Mouse (Mus musculus) skeletal muscle tissue, adult 2 months (tissue): Measurements from ENCODE around the gene Asrgl1.
"Not testable (repeated sequence)": the region's sequence is repeated elsewhere in the genome, so short reads cannot be mapped to it uniquely, and the experiment has no call there.

ENCODE experiments used
- DNase-seq: peaks from one replicate; pipeline ENCODE4 v3.0.0-alpha.2; 2012; ENCODE audit warnings: low read depth, low spot score

The Asrgl1 gene

DNA sequence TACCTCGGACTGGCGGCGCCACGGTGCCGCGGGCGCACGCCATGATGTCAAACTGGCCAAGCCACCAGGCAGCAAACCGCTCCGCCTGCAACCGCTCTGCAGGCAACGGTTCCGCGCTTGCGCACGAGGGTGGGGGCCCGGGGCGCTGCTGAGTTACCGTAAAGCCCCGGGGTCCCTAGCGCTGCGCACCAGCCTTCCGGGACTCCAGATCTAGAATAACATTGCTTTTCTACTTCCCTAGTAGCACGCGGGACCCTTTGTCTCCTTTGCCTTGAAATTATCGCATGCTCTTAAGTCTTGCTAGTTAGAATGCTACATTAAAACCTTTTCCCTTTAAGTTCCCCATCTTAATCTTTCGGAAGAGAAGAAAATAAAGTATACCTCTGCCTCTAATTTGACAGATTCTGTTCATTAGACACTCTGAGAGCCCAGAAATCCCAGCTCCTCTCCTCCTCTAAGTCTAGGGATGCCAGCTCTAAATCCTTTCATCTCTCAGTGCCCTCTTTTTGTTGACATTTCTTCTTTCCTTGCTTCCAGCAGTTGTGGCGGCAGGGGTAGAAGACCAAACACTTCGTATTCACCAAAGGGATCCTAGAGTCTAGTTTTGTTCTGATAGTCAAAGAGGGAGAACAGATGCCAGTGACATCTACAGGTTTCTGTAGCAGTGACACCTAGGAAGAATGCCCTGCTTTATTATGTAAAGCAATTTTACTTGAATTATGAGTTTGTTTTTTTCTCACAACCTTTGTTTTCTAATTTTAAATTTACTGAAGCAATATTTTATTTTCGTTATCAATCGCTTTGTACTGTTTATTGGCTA, at the start of gene Asrgl1:
Gene Asrgl1 (minus strand): TSS at position 125 of the 820 bp plus-strand sequence.
- DNase-seq: peak; percentile 85

DNA sequence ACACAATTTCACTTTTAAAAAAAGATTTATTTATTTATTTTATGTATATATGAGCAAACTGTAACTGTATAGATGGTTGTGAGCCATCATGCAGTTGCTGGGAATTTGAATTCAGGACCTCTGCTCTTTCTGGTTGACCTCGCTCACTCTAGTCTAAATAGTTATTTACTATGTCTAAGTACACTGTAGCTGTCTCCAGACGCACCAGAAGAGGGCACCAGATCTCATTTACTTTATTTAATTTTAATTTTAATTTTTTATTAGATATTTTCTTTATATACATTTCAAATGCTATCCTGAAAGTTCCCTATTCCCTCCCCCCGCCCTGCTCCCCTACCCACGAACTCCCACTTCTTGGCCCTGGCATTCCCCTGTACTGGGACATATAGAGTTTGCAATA, 10.8 kb upstream of the Asrgl1 start:
- no peak for DNase-seq

DNA sequence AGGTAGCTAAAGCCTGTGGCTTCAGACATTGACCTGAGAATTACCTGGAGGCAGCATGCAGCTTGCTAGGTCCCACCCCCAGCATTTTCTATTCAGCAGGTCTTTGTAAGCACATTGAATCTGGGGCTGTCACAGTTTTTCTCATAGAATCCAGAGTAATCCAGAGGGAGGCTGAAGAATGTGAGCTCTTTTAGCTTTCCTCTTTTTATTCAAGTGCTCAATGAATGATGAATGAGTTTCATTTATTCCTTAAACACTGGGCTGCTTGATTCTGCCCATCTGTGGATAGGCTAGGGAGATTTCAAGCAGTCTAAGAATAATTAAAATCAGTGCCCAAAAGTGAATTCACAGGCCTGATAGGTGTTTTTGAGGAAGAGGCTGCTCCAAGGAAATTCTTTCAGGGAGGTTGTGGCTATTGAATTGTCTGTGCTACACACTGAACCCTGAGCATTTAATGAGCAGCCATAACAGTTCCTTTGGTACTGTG, 8.2 kb upstream of the Asrgl1 start:
- DNase-seq: no peak

DNA sequence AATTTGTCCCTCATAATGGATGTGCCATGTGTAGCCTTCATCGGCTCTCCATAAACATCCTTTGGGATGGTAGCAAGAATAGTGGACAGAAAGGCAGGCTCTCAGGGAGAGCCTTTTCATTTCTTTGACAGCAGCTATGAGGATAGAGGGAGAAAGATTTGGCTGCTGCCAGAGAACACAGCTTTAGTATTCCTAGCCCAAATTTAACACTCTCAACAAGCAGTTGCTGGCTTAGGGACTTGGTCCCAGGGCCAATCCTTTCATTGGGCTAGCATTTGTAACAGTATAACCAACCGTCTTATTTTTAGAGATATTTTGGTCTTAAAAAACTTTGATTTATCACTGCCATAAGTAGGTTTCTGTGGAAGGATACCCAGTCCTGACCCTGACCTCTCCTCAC, 7.8 kb upstream of the Asrgl1 start:
- no peak for DNase-seq

DNA sequence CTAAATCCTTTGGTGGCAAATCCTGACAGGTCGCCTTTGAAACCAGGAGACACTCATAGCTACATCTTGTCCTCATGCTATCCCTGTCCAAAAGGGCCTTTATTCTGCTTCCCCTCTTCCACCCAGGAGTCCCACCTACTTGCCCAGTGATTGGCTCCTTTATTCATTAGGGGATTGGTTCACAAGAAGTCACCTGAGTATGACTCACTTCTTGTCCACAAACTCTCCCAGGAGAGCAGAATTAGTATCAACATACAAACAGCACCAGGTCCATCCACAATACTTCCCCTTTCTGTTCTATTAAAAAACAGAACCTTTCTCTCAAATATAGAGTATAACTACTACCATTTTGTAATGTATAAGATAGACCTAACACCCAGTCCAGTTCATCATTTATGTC, 4.9 kb upstream of the Asrgl1 start:
- not testable (repeated sequence) for DNase-seq

DNA sequence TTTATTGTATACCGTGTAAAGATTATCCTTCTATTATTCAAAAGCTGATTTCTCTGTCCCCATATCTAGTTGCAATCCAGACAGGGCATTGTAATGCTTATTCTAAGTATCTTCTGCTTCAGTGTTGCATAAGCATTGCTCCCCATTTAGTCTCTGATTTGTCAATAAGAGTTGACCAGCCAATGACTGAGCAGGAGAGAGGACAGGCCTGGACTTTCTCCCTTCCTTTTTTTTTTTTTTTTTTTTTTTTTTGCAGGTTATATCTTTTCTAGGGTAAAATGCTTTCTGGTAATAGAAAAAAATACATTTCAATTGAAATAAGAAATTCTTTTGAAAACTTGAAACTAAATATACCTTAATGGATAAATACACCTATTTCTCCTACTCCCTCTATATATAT, 1.7 kb upstream of the Asrgl1 start:
- no peak for DNase-seq

DNA sequence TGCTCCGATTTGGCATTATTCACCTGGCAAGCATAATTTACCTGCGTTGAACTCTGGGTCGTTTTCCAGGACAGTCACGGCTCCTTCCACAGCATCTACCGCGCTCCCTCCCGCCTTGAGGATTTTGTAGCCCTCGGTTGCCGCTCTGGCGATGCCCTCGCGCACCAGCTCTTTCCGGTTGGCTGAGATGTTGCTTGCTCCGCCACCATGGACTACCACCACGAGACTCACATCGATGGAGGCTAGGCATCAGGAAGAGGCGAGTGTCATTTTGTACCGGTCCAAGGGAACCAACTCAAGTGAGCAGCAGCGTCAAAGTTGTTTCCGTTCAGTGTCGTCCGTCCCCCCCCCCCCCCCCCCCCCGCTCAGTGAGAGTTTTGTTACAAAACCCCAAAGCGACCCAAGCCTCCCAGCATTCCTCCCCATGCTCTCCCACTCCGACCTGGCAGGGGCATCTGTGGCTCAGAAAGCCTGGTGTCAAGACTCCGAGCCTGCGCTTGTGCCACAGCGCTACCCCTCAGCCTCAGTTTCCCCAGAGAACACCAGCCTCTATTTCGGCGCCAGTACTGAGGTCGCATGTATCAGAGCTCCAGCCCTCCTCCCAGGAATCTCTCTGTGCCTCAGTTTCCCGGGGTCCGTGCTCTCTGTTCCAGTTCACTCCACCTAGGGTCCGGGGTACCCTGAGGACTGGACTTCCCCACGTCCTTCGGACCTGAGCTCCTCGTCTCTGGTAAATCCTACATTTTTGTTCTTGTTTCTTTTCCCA, 507 bp downstream of the Asrgl1 start:
- DNase-seq: no peak

DNA sequence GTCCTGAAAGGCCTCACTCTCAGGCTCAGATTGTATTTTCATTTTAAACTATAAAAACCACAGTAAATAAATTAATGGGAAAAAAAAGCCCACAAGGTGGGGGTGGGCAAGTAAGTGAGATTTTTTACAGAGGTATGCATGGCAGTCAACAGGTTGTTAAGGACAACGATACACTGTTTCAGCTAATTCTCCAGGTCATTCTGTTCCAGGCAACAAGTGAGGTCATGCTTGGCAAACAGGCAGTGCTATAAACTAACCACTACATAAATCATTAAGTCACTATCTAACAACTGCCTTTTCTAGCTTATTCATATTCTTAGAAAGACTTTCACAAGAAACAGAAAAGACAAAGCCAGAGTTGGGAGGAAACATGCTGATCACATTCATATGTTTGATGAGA, 5.4 kb downstream of the Asrgl1 start:
- DNase-seq: no peak

DNA sequence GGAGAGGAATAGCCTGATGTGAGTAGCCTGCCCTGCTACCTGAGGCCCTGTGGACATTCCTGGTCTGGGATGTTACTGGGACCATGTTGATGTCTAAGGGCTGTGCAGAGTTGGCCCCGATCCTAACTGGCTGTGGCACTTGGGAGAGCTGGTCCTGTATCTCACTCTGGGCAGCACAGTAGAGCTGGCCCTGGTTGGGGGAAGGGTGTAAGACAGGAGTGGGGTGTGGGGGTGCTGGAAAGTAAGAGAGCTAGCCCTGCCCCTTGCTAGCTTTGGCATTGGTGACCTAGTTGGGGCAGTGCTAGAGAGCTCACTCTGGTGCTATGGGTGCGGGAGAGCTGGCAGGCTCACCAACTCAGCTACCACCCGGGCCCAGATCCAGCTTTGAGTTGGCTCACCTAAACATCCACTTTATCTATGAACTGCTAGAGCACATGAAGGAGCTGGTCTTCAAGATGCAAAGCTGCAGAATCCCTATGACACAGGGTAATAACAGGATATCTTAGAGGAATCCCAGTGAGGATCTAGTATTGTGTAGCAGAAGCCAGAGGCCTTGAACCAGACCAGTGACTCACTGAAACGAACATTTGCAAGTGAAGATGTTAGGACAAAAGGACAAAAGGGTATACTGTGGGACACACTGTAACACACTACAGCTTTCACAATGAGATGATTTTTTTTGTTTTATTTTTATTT, 6.8 kb downstream of the Asrgl1 start:
- DNase-seq: no peak

DNA sequence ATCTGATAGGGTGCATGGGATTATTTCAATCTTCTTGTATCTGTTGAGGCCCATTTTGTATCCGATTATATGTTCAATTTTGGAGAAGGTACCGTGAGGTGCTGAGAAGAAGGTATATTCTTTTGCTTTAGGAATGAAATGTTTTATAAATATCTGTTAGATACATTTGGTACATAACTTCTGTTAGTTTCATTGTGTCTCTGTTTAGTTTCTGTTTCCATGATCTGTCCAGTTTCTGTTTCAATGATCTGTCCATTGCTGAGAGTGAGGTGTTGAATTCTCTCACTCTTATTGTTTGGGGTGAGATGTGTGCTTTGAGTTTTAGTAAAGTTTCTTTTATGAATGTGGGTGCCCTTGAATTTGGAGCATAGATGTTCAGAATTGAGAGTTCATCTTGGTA, 11.4 kb downstream of the Asrgl1 start:
- DNase-seq: not testable (repeated sequence)

DNA sequence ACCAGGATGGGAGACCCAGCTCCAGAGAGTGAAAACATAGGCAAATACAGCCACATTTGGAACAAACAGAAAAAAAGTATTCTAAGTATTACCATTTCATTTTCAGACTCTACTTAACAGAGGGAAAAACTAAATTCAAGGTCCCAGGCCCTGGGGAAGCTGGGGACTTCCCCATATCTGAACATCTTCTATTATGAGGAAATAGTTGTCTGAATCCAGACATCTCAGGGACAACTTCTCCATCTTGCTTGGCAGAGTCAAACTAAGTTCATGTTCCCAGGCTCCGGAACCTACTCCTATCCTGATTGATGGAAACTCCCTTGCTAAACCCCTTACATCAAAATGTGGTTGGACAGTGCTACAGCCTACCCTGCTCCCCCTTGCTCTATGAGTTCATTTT, 13.0 kb downstream of the Asrgl1 start:
- DNase-seq: no peak

DNA sequence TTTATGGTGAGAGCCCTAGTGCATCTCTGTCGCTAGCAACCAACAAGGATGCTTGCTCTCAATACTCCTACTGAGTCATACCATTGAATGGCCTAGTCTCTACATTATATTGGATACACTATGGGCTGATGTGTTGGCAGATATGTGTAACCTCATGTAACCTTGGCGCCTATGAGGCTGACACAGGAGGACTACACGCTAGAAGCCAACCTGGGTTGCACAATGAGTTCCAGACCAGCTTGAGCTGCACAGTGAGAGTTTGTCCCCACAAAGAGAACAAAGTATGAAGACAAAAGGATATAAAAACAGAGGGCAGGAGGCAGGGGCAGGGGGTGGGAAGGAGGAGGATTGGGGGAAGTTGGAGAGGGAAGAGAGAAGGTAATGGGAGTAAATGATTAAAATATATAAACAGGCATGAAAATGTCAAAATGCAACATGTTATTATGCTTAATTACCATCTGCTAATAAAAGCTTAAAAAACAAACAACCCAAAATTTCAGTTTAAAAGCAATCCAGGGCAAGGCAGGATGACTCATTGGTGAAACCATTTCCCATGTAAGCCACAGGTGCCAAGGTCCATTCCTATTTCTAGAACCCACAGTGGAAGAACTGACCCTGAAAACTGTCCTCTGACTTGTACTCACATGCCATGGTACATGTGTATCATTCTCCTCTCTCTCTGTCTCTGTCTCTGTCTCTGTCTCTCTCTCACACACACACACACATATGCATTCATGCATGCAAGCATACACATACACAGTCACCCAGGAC, 15.6 kb downstream of the Asrgl1 start:
- DNase-seq: no peak

DNA sequence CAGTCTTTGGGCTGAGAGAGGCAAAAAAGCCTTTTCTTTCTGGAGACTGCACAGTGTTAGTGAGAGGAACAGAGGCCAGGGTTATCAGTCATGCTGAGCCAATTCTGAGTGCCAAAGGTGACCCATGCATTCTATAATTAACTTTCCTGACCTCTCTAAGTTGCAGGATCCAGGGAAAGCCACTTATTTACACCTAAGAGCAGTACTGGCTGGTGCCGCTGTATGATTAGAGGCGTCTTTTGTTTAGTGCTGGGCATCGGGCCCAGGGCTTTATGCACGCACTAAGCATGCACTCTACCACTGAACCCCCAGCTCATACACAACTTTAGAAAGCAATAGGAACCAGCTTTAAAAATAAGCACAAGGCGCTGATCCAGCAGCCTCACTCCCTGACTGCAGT, 18.2 kb downstream of the Asrgl1 start:
- DNase-seq: no peak

DNA sequence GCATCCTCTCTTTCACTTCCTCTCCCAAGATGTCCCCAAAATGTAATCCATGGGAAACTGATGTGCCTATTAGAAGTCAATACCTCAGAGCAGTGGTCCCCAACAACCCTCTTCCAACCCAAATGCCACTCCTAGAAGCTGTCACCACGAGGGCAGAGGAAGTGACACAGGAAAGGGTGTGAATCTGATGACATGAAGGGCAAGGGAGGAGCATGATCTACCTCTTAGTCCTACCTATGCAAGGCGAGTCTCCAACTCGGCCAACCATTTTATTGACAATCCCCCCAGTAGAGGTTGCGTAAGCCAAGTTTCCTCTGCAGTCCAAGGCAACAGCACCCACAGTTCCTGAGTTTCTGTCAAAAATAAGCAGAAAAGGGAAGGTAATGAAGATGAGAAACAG, 19.2 kb downstream of the Asrgl1 start:
- no peak for DNase-seq

DNA sequence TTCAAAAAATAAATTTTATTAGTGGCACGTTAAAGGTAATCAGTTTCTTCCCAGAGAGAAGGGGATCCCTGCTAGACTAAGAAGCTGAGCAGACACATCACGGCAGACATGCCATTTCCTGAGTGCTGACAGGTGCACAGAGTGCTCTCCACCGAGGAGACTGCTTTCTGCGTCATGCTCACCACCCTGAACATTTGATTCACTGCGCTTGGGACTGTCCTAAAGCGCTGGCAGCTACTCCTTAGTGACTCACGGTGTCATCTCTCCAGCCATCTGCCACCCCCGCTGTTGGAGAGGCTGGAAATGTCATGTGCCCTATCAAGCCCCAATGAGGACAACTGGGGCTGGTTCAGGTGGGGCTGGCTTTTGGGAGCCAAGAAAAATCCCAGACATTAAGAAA, 23.4 kb downstream of the Asrgl1 start:
- peak; percentile 92 for DNase-seq

DNA sequence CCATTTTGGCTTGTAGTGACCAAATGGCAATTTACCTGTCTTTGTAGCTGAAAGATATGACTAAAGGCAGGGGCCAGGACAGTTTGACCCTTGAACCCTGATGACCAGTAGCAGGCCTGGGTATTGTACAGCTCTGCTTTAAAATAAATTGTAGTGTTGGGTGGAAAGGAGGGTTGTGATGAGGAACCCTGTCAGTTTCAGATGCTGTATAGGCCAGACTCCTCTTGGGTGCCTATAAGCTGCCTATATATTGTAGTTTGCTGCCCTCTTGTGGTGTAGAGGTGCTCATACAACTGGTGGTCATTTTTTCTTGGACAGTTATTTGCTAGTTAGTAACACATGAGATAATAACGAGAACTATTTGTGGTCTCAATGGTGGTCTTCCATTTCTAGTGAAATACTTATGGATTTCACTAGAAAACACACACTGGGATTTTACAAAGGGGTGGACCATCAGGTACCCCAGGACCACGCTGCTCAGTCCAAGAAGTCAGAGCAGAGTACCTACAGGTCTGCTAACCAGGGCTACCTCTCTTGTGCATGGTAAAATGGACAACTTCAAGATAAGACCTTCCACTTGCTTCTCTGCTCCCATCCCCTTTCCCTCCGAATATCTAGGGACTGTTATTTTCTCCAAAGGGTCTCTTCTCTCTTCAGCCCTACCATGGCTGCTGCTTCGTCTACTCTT, 25.1 kb downstream of the Asrgl1 start:
- DNase-seq: peak; percentile 79

DNA sequence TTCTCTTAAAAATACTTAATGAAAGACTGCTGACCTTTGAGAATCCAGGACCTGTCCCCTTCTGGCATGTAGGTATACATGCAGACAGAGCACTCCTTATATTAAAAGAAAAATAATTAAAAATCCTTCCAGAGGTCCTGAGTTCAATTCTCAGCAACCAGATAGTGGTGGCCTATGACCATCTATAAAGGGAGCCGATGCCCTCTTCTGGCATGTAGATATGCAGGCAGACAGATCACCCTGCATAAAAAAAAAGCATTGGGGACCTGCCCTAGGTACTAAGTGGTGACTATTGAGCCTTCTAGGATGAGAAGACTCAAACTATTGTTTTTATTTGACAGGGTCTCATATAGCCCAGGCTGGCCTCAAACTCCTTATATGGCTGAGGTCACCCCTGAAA, 26.9 kb downstream of the Asrgl1 start:
- DNase-seq: no peak

DNA sequence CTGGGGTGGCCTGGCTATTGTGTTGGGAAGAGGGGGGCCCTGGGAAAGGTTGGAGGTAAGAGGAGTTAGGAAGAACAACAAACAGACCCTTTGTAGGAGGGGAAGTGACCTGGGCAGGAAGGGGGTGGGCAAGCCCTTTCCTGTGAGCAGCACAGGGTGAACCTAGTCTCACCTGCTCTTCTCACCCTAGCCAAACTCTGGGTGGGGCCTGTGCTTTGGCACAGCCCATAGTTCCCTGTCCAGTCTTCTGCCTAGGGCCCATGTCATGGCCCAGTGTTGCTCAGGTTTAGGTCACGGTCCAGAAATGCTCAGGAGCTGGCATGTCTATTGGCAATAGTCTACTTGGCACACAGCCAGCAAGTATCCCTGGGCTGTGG, 28.1 kb downstream of the Asrgl1 start:
- DNase-seq: no peak

DNA sequence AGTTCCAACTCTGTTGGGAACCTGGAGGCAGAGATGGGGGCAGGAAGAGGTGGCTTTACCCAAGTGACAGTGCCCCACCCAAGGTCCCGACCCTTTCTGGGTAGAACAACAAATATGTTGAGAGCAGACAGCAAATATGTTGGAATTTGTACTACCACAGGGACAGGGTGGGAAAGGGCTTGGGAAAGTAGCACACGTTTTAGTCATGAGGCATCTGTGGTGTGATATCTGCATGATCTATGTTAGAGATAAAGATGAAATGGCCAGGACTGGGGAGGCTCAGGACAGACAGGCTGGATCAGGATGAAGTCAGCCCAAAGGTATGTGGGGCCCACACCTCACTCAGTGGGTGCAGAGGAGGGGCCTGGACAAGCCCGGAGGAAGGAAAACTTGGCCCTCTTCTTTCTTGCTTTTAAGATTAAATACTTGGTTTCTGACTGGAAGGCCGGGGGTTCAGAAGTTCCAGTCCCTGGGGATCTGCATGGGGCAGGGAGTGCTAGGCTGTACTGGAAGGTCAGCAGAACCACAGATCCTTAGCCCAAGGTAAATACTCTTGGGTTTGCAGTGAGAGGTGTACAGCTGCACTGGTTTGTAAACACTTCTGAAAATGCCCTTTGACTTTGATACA, 28.6 kb downstream of the Asrgl1 start:
- DNase-seq: peak; percentile 65

DNA sequence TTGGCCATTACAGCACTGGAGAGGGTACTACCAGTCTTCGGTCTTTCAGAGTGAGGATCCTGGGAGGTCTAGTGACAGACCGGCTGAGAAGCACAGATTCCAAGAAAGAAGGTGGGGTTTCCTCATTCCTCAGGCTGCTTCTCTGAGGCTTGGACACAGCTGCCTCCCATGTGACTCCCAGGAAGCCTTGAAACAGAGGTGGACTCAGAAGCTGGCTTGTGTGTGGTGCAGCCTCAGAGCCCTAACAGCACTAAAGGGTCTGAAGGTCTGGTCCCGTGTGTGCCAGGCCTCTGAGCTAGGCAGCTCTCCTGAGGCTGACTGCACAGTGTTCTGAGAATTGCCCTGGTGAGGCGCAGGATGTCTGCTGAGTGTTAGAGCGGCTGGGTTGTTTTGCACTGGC, 29.3 kb downstream of the Asrgl1 start:
- DNase-seq: peak; percentile 73
